ENCODE assay signal across 18 mouse cellular contexts in the genomic region with DNA sequence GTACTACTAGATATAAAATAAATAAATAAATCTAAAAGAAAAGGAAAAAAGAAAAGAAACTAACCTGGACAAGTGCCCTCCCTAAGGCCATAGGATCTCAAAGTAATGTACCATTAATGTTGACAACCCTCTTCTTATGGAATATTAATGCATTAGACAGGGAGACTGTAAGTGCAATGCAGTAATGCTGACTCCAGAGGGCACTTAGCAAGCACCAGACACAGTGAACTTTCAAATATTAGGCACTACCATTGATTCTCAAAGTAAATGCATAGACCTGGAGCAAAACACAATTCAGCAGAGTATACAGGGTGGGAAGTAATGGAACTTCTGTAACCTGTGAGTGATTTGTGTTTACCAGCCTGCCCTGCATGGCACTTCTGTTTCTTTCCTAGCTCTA. TPM values are rescaled to one million over a fixed set of nuclear protein-coding genes. Genes with fewer than 3 reads are reported as not detected.
DNase-seq lines count a peak whose midpoint lies in the region; ATAC-seq and TF ChIP-seq lines count a peak whose summit lies in the region.
"Had no signal": no experiment of that assay in that cellular context is flagged by ENCODE, and none has a peak within 500 bp of the region (broad histone marks: within the 10 kb centered on the region; RNA-seq: fewer than 3 reads in every experiment).

No protein-coding gene starts in this region.

- no peak overlapping the region for H3K27ac ChIP-seq in intestine, postnatal 0 days (ENCODE audit: low read depth, low read length)
- no peak overlapping the region for H3K27ac ChIP-seq in intestine, embryonic 15.5 days
- H3K27ac ChIP-seq in lung, postnatal 0 days (ENCODE audit: low read length): no peak overlapping the region
- no peak overlapping the region for H3K27ac ChIP-seq in stomach, postnatal 0 days (replicated peaks)
- H3K27ac ChIP-seq: forebrain, embryonic 10.5 days; hindbrain, embryonic 14.5 days; macrophage had no signal

- H3K27me3 ChIP-seq in intestine, postnatal 0 days (replicated peaks; ENCODE audit: control insufficient read depth, insufficient read depth, low read length): no peaks in the 10 kb centered on the region
- no peaks in the 10 kb centered on the region for H3K27me3 ChIP-seq in intestine, embryonic 15.5 days (replicated peaks)
- H3K27me3 ChIP-seq in lung, postnatal 0 days (replicated peaks; ENCODE audit: insufficient read depth, low read length): no peaks in the 10 kb centered on the region
- no peaks in the 10 kb centered on the region for H3K27me3 ChIP-seq in stomach, postnatal 0 days (ENCODE audit: control insufficient read depth, insufficient read depth, low read length)

- peaks cover 21% of the 10 kb centered on the region for H3K36me3 ChIP-seq in intestine, postnatal 0 days (ENCODE audit: control insufficient read depth, insufficient read depth)
- H3K36me3 ChIP-seq in intestine, embryonic 15.5 days: 0 out of 2 replicates have a peak, but pooled peaks cover 8% of the 10 kb centered on the region
- no peaks in the 10 kb centered on the region; the same call in 1 of the 2 replicates for H3K36me3 ChIP-seq in lung, postnatal 0 days (ENCODE audit: insufficient read depth, low read length)
- no peaks in the 10 kb centered on the region for H3K36me3 ChIP-seq in stomach, postnatal 0 days (ENCODE audit: control insufficient read depth, insufficient read depth, low read length)

- no peak for DNase-seq in lung, postnatal 0 days (ENCODE audit: low spot score)
- no peak for DNase-seq in lung, postnatal 25 days (ENCODE audit: low spot score)
- peak; percentile 16 for DNase-seq in NIH3T3 (ENCODE audit: low read depth)
- no peak for DNase-seq in stomach, postnatal 0 days (ENCODE audit: low spot score)
- no peak for DNase-seq in yolk sac, embryonic 10.5 days (ENCODE audit: low spot score)
- DNase-seq: B cell, adult 2 months; cerebellum, adult 18-20 months; cerebellum, postnatal 14 days; kidney, postnatal 4 days; left cerebral cortex, postnatal 4 days; lung, adult 2 months; right cerebral cortex, postnatal 14 days had no signal

- peak; percentile 49 for TF ChIP-seq CTCF in intestine, postnatal 0 days (IDR thresholded peaks at IDR 0.05; ENCODE audit: low read depth)
- peak; percentile 47 for TF ChIP-seq CTCF in lung, postnatal 0 days (IDR thresholded peaks at IDR 0.05)
- TF ChIP-seq CTCF in stomach, postnatal 0 days (IDR thresholded peaks at IDR 0.05; ENCODE audit: low read depth): peak; percentile 61

- no peaks in the 10 kb centered on the region for H3K9me3 ChIP-seq in intestine, postnatal 0 days (ENCODE audit: control insufficient read depth)
- no peaks in the 10 kb centered on the region for H3K9me3 ChIP-seq in intestine, embryonic 15.5 days
- H3K9me3 ChIP-seq in lung, postnatal 0 days (ENCODE audit: low read length): no peaks in the 10 kb centered on the region
- no peaks in the 10 kb centered on the region for H3K9me3 ChIP-seq in stomach, postnatal 0 days (ENCODE audit: control insufficient read depth, low read length)
- H3K9me3 ChIP-seq: forebrain, embryonic 10.5 days had no signal

- no peak for ATAC-seq in intestine, postnatal 0 days
- no peak for ATAC-seq in intestine, embryonic 15.5 days
- no peak for ATAC-seq in lung, postnatal 0 days
- ATAC-seq in stomach, postnatal 0 days (ENCODE audit: low FRiP score, low TSS enrichment): no peak

- no peak overlapping the region for H3K4me3 ChIP-seq in intestine, postnatal 0 days (ENCODE audit: low read depth, low read length)
- no peak overlapping the region for H3K4me3 ChIP-seq in intestine, embryonic 15.5 days (replicated peaks)
- no peak overlapping the region for H3K4me3 ChIP-seq in lung, postnatal 0 days (ENCODE audit: low read depth, low read length)
- no peak overlapping the region for H3K4me3 ChIP-seq in stomach, postnatal 0 days (ENCODE audit: low read depth, low read length)
- H3K4me3 ChIP-seq: forebrain, embryonic 10.5 days had no signal

- H3K4me2 ChIP-seq in intestine, postnatal 0 days (replicated peaks; ENCODE audit: low read depth): no peak overlapping the region
- H3K4me2 ChIP-seq in intestine, embryonic 15.5 days (replicated peaks): no peak overlapping the region
- H3K4me2 ChIP-seq in lung, postnatal 0 days (replicated peaks; ENCODE audit: low read depth, low read length): no peak overlapping the region
- H3K4me2 ChIP-seq in stomach, postnatal 0 days (replicated peaks; ENCODE audit: low read depth): no peak overlapping the region
- H3K4me2 ChIP-seq: hindbrain, embryonic 14.5 days had no signal

- H3K4me1 ChIP-seq in intestine, postnatal 0 days (replicated peaks; ENCODE audit: control insufficient read depth, insufficient read depth, low read length): no peaks in the 10 kb centered on the region; the same call in 1 of the 2 replicates
- H3K4me1 ChIP-seq in intestine, embryonic 15.5 days (replicated peaks): peaks cover 5% of the 10 kb centered on the region; the same call in 1 of the 2 replicates
- H3K4me1 ChIP-seq in lung, postnatal 0 days (ENCODE audit: insufficient read depth, low read depth, low read length): peaks cover 5% of the 10 kb centered on the region; the same call in 1 of the 2 replicates
- no peaks in the 10 kb centered on the region for H3K4me1 ChIP-seq in stomach, postnatal 0 days (replicated peaks; ENCODE audit: control insufficient read depth, insufficient read depth)

- TF ChIP-seq EP300 in lung, postnatal 0 days (IDR thresholded peaks at IDR 0.05): no peak
- TF ChIP-seq EP300 in stomach, postnatal 0 days (optimal IDR thresholded peaks at IDR 0.05): no peak

- no peak overlapping the region for H3K9ac ChIP-seq in intestine, postnatal 0 days (ENCODE audit: low read depth, low read length)
- H3K9ac ChIP-seq in intestine, embryonic 15.5 days: no peak overlapping the region
- no peak overlapping the region for H3K9ac ChIP-seq in lung, postnatal 0 days (replicated peaks; ENCODE audit: low read depth)
- no peak overlapping the region for H3K9ac ChIP-seq in stomach, postnatal 0 days (ENCODE audit: low read length)
- H3K9ac ChIP-seq: hindbrain, embryonic 14.5 days had no signal

RNA-seq across cellular contexts. Expression of gene Vti1b, which starts 3.3 kb away (rescaled TPM):
- 142 and 144 TPM in 2 replicates for polyA plus RNA-seq in intestine, postnatal 0 days (2015; fragmentation: Nextera tagmentation; extraction: Ambion mirVana)
- polyA plus RNA-seq in intestine, embryonic 15.5 days (2015; fragmentation: Nextera tagmentation; extraction: Ambion mirVana): 106 and 111 TPM in 2 replicates
- polyA plus RNA-seq in lung, postnatal 0 days (2015; fragmentation: Nextera tagmentation; extraction: Ambion mirVana): 78.5 and 80.6 TPM in 2 replicates
- polyA plus RNA-seq in stomach, postnatal 0 days (2015; fragmentation: Nextera tagmentation; extraction: Ambion mirVana): 110 and 111 TPM in 2 replicates

RNA-seq across cellular contexts. Expression of gene Rdh11, which starts 22.9 kb away (rescaled TPM):
- polyA plus RNA-seq in intestine, postnatal 0 days (2015; fragmentation: Nextera tagmentation; extraction: Ambion mirVana): 10.4 and 11.6 TPM in 2 replicates
- polyA plus RNA-seq in intestine, embryonic 15.5 days (2015; fragmentation: Nextera tagmentation; extraction: Ambion mirVana): 34.7 and 38.9 TPM in 2 replicates
- 15.5 and 16.7 TPM in 2 replicates for polyA plus RNA-seq in lung, postnatal 0 days (2015; fragmentation: Nextera tagmentation; extraction: Ambion mirVana)
- 16.3 and 17.1 TPM in 2 replicates for polyA plus RNA-seq in stomach, postnatal 0 days (2015; fragmentation: Nextera tagmentation; extraction: Ambion mirVana)

RNA-seq across cellular contexts. Expression of gene Arg2, which starts 38.6 kb away (rescaled TPM):
- polyA plus RNA-seq in intestine, postnatal 0 days (2015; fragmentation: Nextera tagmentation; extraction: Ambion mirVana): 1.0 TPM in 2 replicates
- polyA plus RNA-seq in intestine, embryonic 15.5 days (2015; fragmentation: Nextera tagmentation; extraction: Ambion mirVana): 0.55 and 1.1 TPM in 2 replicates
- 19.1 and 24.8 TPM in 2 replicates for polyA plus RNA-seq in lung, postnatal 0 days (2015; fragmentation: Nextera tagmentation; extraction: Ambion mirVana)
- polyA plus RNA-seq in stomach, postnatal 0 days (2015; fragmentation: Nextera tagmentation; extraction: Ambion mirVana): 2.0 and 2.2 TPM in 2 replicates
- polyA plus RNA-seq: liver, adult 2 months had no signal

RNA-seq across cellular contexts. Expression of gene Rdh12, which starts 39.5 kb away (rescaled TPM):
- polyA plus RNA-seq in intestine, postnatal 0 days (2015; fragmentation: Nextera tagmentation; extraction: Ambion mirVana): 0.24 and 0.44 TPM in 2 replicates
- polyA plus RNA-seq in intestine, embryonic 15.5 days (2015; fragmentation: Nextera tagmentation; extraction: Ambion mirVana): 1.3 and 1.4 TPM in 2 replicates
- polyA plus RNA-seq in lung, postnatal 0 days (2015; fragmentation: Nextera tagmentation; extraction: Ambion mirVana): 0.61 and 0.69 TPM in 2 replicates
- polyA plus RNA-seq in stomach, postnatal 0 days (2015; fragmentation: Nextera tagmentation; extraction: Ambion mirVana): 78.8 and 88.1 TPM in 2 replicates
- polyA plus RNA-seq: liver, adult 2 months had no signal
